Mouse (Mus musculus): ENCODE results near the gene C530025M09Rik.
A peak's percentile ranks its signal among the peaks of the same experiment; 100 is the strongest.

C530025M09Rik gene

GRCm38 (mm10) chr2:149830536-149831458 is at the start of gene C530025M09Rik:
TSS of gene C530025M09Rik (minus strand) at chr2:149831213.
- DNase-seq = peak; percentile 79

- DNase-seq = no peak
These were observed 46.9 kb upstream of the C530025M09Rik start for GRCm38 (mm10) chr2:149877954-149878353.

- DNase-seq = peak in 1 of 2 experiments; percentile 45
These were observed 42.3 kb upstream of the C530025M09Rik start for GRCm38 (mm10) chr2:149873346-149873745.

GRCm38 (mm10) chr2:149872496-149872895 is 41.5 kb upstream of the C530025M09Rik start:
- DNase-seq = no peak

GRCm38 (mm10) chr2:149870496-149870895 is 39.5 kb upstream of the C530025M09Rik start:
- no peak for DNase-seq

GRCm38 (mm10) chr2:149865914-149866435 is 35.0 kb upstream of the C530025M09Rik start:
- no peak for DNase-seq

- no peak for DNase-seq
These were observed 30.0 kb upstream of the C530025M09Rik start for GRCm38 (mm10) chr2:149861002-149861401.

- DNase-seq = no peak
These were observed 17.8 kb upstream of the C530025M09Rik start for GRCm38 (mm10) chr2:149848778-149849177.

- no peak for DNase-seq
These were observed 13.6 kb upstream of the C530025M09Rik start for GRCm38 (mm10) chr2:149844575-149844974.

- DNase-seq = peak; percentile 22 to 66
These were observed 8.7 kb upstream of the C530025M09Rik start for GRCm38 (mm10) chr2:149839666-149840065.

- DNase-seq = no peak
These were observed 5.6 kb upstream of the C530025M09Rik start for GRCm38 (mm10) chr2:149836471-149837135.

- DNase-seq = no peak
These were observed 4.1 kb upstream of the C530025M09Rik start for GRCm38 (mm10) chr2:149835091-149835490.

GRCm38 (mm10) chr2:149832301-149832700 is 1.3 kb upstream of the C530025M09Rik start:
- peak; percentile 8 to 22 for DNase-seq

- DNase-seq = peak; percentile 52 to 69
These were observed 639 bp upstream of the C530025M09Rik start for GRCm38 (mm10) chr2:149831459-149832245.

GRCm38 (mm10) chr2:149829955-149830535 is 968 bp downstream of the C530025M09Rik start:
- peak; percentile 65 to 68 for DNase-seq

GRCm38 (mm10) chr2:149828911-149829310 is 2.1 kb downstream of the C530025M09Rik start, which contains the start of gene Syndig1:
TSS of gene Syndig1 (plus strand) at chr2:149829211.
- no peak for DNase-seq

GRCm38 (mm10) chr2:149820201-149820600 is 10.8 kb downstream of the C530025M09Rik start:
- no peak for DNase-seq

- DNase-seq = no peak
These were observed 11.3 kb downstream of the C530025M09Rik start for GRCm38 (mm10) chr2:149819751-149820150.

- no peak for DNase-seq
These were observed 12.6 kb downstream of the C530025M09Rik start for GRCm38 (mm10) chr2:149818395-149818794.

GRCm38 (mm10) chr2:149812899-149813298 is 18.1 kb downstream of the C530025M09Rik start:
- DNase-seq = no peak

- no peak for DNase-seq
These were observed 25.8 kb downstream of the C530025M09Rik start for GRCm38 (mm10) chr2:149805256-149805655.

GRCm38 (mm10) chr2:149804599-149805140 is 26.3 kb downstream of the C530025M09Rik start:
- DNase-seq = no peak

All from cerebellum, postnatal 14 days (tissue).